Mouse (Mus musculus): ENCODE results near the gene Blvra.
A peak's percentile ranks its signal among the peaks of the same experiment; 100 is the strongest.
"Not testable (repeated sequence)": the region's sequence is repeated elsewhere in the genome, so short reads cannot be mapped to it uniquely, and the experiment has no call there.

The Blvra gene

GRCm38 (mm10) chr2:127070435-127070841, at the start of gene Blvra:
Blvra (plus strand) TSS chr2:127070665.
- peak; percentile 80 for DNase-seq

- DNase-seq = no peak
These were observed 35.4 kb upstream of the Blvra start for GRCm38 (mm10) chr2:127035006-127035605.

- no peak for DNase-seq
These were observed 33.2 kb upstream of the Blvra start for GRCm38 (mm10) chr2:127037299-127037698.

- DNase-seq = no peak
These were observed 9.0 kb upstream of the Blvra start for GRCm38 (mm10) chr2:127061471-127061870.

- DNase-seq = no peak
These were observed 1.7 kb upstream of the Blvra start for GRCm38 (mm10) chr2:127068806-127069205.

GRCm38 (mm10) chr2:127069781-127070434, 557 bp upstream of the Blvra start:
- DNase-seq = no peak

- DNase-seq = peak; percentile 5
These were observed 414 bp downstream of the Blvra start for GRCm38 (mm10) chr2:127070879-127071278.

GRCm38 (mm10) chr2:127074116-127074515, 3.7 kb downstream of the Blvra start:
- DNase-seq = no peak

GRCm38 (mm10) chr2:127077611-127078010, 7.1 kb downstream of the Blvra start:
- no peak for DNase-seq

- not testable (repeated sequence) for DNase-seq
These were observed 8.6 kb downstream of the Blvra start for GRCm38 (mm10) chr2:127079066-127079465.

- no peak for DNase-seq
These were observed 9.6 kb downstream of the Blvra start for GRCm38 (mm10) chr2:127079881-127080590.

GRCm38 (mm10) chr2:127080591-127081218, 10.2 kb downstream of the Blvra start:
- DNase-seq = no peak

GRCm38 (mm10) chr2:127086235-127086634, 15.8 kb downstream of the Blvra start:
- no peak for DNase-seq

GRCm38 (mm10) chr2:127090151-127090550, 19.7 kb downstream of the Blvra start:
- DNase-seq = not testable (repeated sequence)

GRCm38 (mm10) chr2:127092000-127092399, 21.5 kb downstream of the Blvra start:
- no peak for DNase-seq

- no peak for DNase-seq
These were observed 38.5 kb downstream of the Blvra start for GRCm38 (mm10) chr2:127108986-127109385.

GRCm38 (mm10) chr2:127121591-127122235, 51.2 kb downstream of the Blvra start:
- no peak for DNase-seq

GRCm38 (mm10) chr2:127128926-127129325, 58.5 kb downstream of the Blvra start:
- no peak for DNase-seq

- no peak for DNase-seq
These were observed 60.9 kb downstream of the Blvra start for GRCm38 (mm10) chr2:127131353-127131752.

- DNase-seq = peak; percentile 90
These were observed 63.4 kb downstream of the Blvra start, which contains the start of gene Ncaph for GRCm38 (mm10) chr2:127133621-127134461. Ncaph (minus strand) TSS chr2:127133954.

GRCm38 (mm10) chr2:127135255-127135654, 64.8 kb downstream of the Blvra start:
- DNase-seq = not testable (repeated sequence)

- no peak for DNase-seq
These were observed 66.5 kb downstream of the Blvra start for GRCm38 (mm10) chr2:127136979-127137378.

All from cerebellum, adult 8-10 months (tissue).